Mouse (Mus musculus): ENCODE data around the gene Pex6. TPM values are rescaled to one million over a fixed set of nuclear protein-coding genes. Genes with fewer than 3 reads are reported as not detected.

Pex6 gene
- total and polyA plus RNA-seq, 3 experiments: 23.0 to 31.2 TPM; not detected in 1

DNA sequence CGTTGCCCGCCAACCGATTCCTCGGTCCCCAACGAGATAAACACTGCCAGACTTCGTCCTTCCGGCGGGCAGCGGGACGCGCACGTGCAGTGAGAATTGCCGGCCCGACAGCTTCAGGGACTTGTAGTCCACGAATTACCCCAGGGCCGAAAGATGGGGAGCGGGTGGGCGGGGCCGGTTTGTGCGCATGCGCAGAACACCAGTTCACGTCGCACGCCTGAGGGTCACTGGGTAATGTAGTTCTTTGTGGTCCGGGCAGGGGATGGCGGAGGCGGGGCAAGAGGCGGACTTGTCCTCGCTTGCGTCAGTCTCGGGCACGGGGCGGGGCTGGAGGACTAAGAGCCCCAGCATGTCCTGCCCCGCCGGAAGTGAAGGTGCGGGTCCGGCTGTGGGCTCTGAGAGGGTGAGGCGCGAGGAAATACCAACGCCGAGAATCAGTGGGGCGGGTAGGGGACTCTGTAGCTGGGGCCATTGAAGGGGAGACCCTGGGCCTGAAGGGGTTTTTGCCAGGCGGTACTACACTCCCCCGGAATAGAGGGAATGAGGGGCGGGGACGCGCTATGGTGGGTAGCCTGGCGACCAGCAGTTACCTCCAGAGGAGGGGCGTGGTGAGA is 30.4 kb upstream of the Pex6 start, which contains the start of gene Klhdc3 (continued):
- TF ChIP-seq POLR2AphosphoS5 (IDR thresholded peaks at IDR 0.05; ENCODE audit: borderline replicate concordance, low read depth, low read length) (no peak), SIN3A (IDR thresholded peaks at IDR 0.05; ENCODE audit: low read length) (peak; percentile 89), RCOR1 (IDR thresholded peaks at IDR 0.05; ENCODE audit: low read depth, low read length) (no peak), MAZ (IDR thresholded peaks at IDR 0.05; ENCODE audit: low read depth, low read length) (0 out of 2 replicates have a peak, but pooled peaks have one; percentile 17), ZC3H11A (IDR thresholded peaks at IDR 0.05; ENCODE audit: low read depth, low read length) (no peak), KAT2A (conservative IDR thresholded peaks at IDR 0.05; ENCODE audit: low read depth, low read length) (peak; percentile 79; the same call in 1 of the 2 replicates), ELF1 (IDR thresholded peaks at IDR 0.05; ENCODE audit: low read depth, low read length) (peak; percentile 42), ZMIZ1 (IDR thresholded peaks at IDR 0.05; ENCODE audit: low read depth, low read length) (peak; percentile 57), MYC (IDR thresholded peaks at IDR 0.05; ENCODE audit: low read depth, low read length) (0 out of 2 replicates have a peak, but pooled peaks have one; percentile 9), GABPA (IDR thresholded peaks at IDR 0.05; ENCODE audit: low read depth, low read length) (no peak), TBP (IDR thresholded peaks at IDR 0.05; ENCODE audit: low read depth, low read length) (peak; percentile 11; the same call in 1 of the 2 replicates), MXI1 (IDR thresholded peaks at IDR 0.05; ENCODE audit: low read depth, low read length) (peak; percentile 90), CTCF (IDR thresholded peaks at IDR 0.05 in 2 of 3, conservative IDR thresholded peaks at IDR 0.05 in 1 of 3; ENCODE audit: control insufficient read depth in 1 of 3, insufficient read depth in 1 of 3, low read depth in 2 of 3, low read length in 3 of 3, poor library complexity in 1 of 3, severe bottlenecking in 1 of 3) (no peak), HCFC1 (IDR thresholded peaks at IDR 0.05; ENCODE audit: low read depth, low read length) (peak; percentile 98), USF2 (IDR thresholded peaks at IDR 0.05; ENCODE audit: borderline replicate concordance in 1 of 2, insufficient read depth in 1 of 2, low read depth in 1 of 2, low read length in 2 of 2) (no peak), MYB (IDR thresholded peaks at IDR 0.05; ENCODE audit: low read depth, low read length) (no peak), POLR2AphosphoS2 (IDR thresholded peaks at IDR 0.05; ENCODE audit: low read length) (peak; percentile 70; the same call in 1 of the 2 replicates)

DNA sequence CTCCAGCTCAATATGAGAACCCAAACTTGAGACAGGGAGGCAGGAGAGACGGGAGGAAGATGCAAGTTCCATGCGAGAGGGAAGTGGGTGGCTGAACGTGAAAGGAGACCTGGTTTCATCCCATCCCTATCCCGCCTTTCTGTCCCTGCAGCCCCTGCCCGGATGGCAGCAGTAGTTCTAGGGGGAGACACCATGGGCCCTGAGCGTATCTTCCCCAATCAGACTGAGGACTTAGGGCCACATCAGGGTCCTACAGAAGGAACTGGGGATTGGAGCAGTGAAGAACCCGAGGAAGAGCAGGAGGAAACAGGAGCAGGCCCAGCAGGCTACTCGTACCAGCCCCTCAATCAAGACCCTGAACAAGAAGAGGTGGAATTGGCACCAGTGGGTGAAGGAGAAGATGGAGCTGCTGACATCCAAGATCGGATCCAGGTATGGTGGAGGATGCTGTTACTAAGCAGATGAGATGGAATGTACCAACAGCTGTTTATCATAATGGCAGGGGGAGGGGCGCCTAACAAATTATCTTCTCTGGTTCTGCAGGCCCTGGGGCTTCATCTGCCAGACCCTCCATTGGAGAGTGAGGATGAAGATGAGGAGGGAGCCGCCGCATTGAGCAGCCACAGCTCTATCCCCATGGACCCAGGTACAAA is 29.7 kb upstream of the Pex6 start:
- Histone ChIP-seq H3K79me2 (ENCODE audit: control insufficient read depth, insufficient read depth, low read length, poor library complexity) (peaks cover 35% of the 10 kb centered on the region), H3K36me3 (ENCODE audit: control insufficient read depth in 1 of 2, insufficient read depth in 2 of 2, low read length in 2 of 2) (peaks cover 0 to 13% of the 10 kb centered on the region in 2 experiments; a peak in 2 of 4 replicates)
- TF ChIP-seq POLR2AphosphoS2 (IDR thresholded peaks at IDR 0.05; ENCODE audit: low read length) (no peak), NELFE (IDR thresholded peaks at IDR 0.05; ENCODE audit: low read depth, low read length) (no peak), USF1 (IDR thresholded peaks at IDR 0.05; ENCODE audit: low read depth, low read length) (no peak), POLR2AphosphoS5 (IDR thresholded peaks at IDR 0.05; ENCODE audit: borderline replicate concordance, low read depth, low read length) (no peak), KAT2A (conservative IDR thresholded peaks at IDR 0.05; ENCODE audit: low read depth, low read length) (no peak), MYB (IDR thresholded peaks at IDR 0.05; ENCODE audit: low read depth, low read length) (no peak), MAFK (IDR thresholded peaks at IDR 0.05; ENCODE audit: borderline replicate concordance, low read depth, low read length) (no peak), ELF1 (IDR thresholded peaks at IDR 0.05; ENCODE audit: low read depth, low read length) (no peak), BHLHE40 (IDR thresholded peaks at IDR 0.05; ENCODE audit: borderline replicate concordance, low read depth, low read length) (no peak), MEF2A (IDR thresholded peaks at IDR 0.05; ENCODE audit: extremely low read depth, insufficient replicate concordance, low read depth, low read length, poor library complexity, severe bottlenecking) (no peak), SIN3A (IDR thresholded peaks at IDR 0.05; ENCODE audit: low read length) (no peak), HCFC1 (IDR thresholded peaks at IDR 0.05; ENCODE audit: low read depth, low read length) (no peak), TCF12 (IDR thresholded peaks at IDR 0.05; ENCODE audit: low read depth, low read length) (no peak), EP300 (IDR thresholded peaks at IDR 0.05; ENCODE audit: low read depth in 1 of 2, low read length in 2 of 2) (no peak)

More for the DNA sequence above, 29.7 kb upstream of the Pex6 start:
- H3K9ac ChIP-seq (ENCODE audit: control insufficient read depth, low read depth, low read length, poor library complexity, severe bottlenecking): peak overlapping the region; percentile 78
- H3K4me3 ChIP-seq (ENCODE audit: control insufficient read depth in 1 of 2, insufficient read depth in 1 of 2, low read depth in 2 of 2, low read length in 2 of 2): peak overlapping the region; percentile 73 to 76
- no peak for DNase-seq (ENCODE audit: low read depth, low spot score)
- H3K4me1 ChIP-seq (ENCODE audit: control insufficient read depth in 1 of 2, insufficient read depth in 2 of 2, low read length in 2 of 2): peaks cover 2 to 9% of the 10 kb centered on the region in 2 experiments; a peak in 3 of 4 replicates
- no peaks in the 10 kb centered on the region for H3K9me3 ChIP-seq (replicated peaks; ENCODE audit: insufficient read depth, low read length)
- H3K27me3 ChIP-seq (ENCODE audit: control insufficient read depth in 1 of 2, insufficient read depth in 2 of 2, low read length in 2 of 2): no peaks in the 10 kb centered on the region
- H3K27ac ChIP-seq (ENCODE audit: control insufficient read depth, low read depth, low read length): peak overlapping the region; percentile 26; the same call in 1 of the 2 replicates
